Mouse (Mus musculus): ENCODE data around the gene Dcaf1.

DNA sequence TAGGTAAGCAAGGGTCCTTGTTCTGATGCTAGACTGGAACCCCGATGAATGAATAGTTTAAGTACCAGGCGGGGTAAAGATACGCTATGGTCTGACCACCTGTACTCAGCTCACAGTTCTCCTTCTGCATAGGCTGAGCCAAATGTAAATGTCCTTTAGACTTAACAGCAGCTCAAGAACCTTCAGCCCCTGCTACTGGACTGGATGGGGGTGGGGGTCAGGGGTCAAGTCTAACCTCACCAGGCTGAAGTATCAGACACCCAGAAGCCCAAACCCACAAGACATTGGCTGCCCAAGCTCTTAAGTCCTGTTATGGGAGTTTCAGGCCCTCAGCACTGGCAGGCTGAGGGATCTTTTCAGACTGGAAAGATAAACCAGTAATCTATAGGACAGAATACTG lies 66.7 kb downstream of the Dcaf1 start:
- TF ChIP-seq CTCF (IDR thresholded peaks at IDR 0.05; ENCODE audit: low read depth, low read length) (no peak), POLR2A (IDR thresholded peaks at IDR 0.05; ENCODE audit: extremely low read depth, insufficient read depth, low read length) (no peak)
